Mouse (Mus musculus) natural killer cell, adult 2 months (primary cell): Measurements from ENCODE around the gene Sugt1.

Experiments used
- DNase-seq, 2 experiments: peaks; one replicate each; pipeline ENCODE4 v3.0.0; 2022; ENCODE audit warnings: low spot score in 2 of 2

The Sugt1 gene

GRCm38 (mm10) chr14:79606867-79607266, 19.4 kb downstream of the Sugt1 start:
- no peak for DNase-seq

- no peak for DNase-seq
Measured at GRCm38 (mm10) chr14:79607352-79607751, 19.9 kb downstream of the Sugt1 start.

GRCm38 (mm10) chr14:79608286-79608685, 20.8 kb downstream of the Sugt1 start:
- DNase-seq: no peak

GRCm38 (mm10) chr14:79617121-79617828, 29.8 kb downstream of the Sugt1 start:
- DNase-seq: no peak

- no peak for DNase-seq
Measured at GRCm38 (mm10) chr14:79619802-79620201, 32.3 kb downstream of the Sugt1 start.

- DNase-seq: no peak
Measured at GRCm38 (mm10) chr14:79621143-79621542, 33.7 kb downstream of the Sugt1 start.

- DNase-seq: no peak
Measured at GRCm38 (mm10) chr14:79632330-79632729, 44.8 kb downstream of the Sugt1 start.

GRCm38 (mm10) chr14:79633196-79633595, 45.7 kb downstream of the Sugt1 start:
- no peak for DNase-seq

- no peak for DNase-seq
Measured at GRCm38 (mm10) chr14:79636814-79637213, 49.3 kb downstream of the Sugt1 start.

GRCm38 (mm10) chr14:79642063-79642462, 54.6 kb downstream of the Sugt1 start:
- no peak for DNase-seq

- no peak for DNase-seq
Measured at GRCm38 (mm10) chr14:79645378-79645777, 57.9 kb downstream of the Sugt1 start.

GRCm38 (mm10) chr14:79649680-79650079, 62.2 kb downstream of the Sugt1 start:
- no peak for DNase-seq

- no peak for DNase-seq
Measured at GRCm38 (mm10) chr14:79652654-79653053, 65.2 kb downstream of the Sugt1 start.

GRCm38 (mm10) chr14:79658286-79658685, 70.8 kb downstream of the Sugt1 start:
- no peak for DNase-seq

GRCm38 (mm10) chr14:79658748-79659508, 71.4 kb downstream of the Sugt1 start:
- DNase-seq: no peak

GRCm38 (mm10) chr14:79660467-79660866, 73.0 kb downstream of the Sugt1 start:
- no peak for DNase-seq

- peak; percentile 52 to 58 for DNase-seq
Measured at GRCm38 (mm10) chr14:79661005-79661917, 73.8 kb downstream of the Sugt1 start.

- no peak for DNase-seq
Measured at GRCm38 (mm10) chr14:79662001-79662400, 74.5 kb downstream of the Sugt1 start, which contains the start of gene Cnmd. Gene Cnmd (minus strand): TSS chr14:79662170.

- no peak for DNase-seq
Measured at GRCm38 (mm10) chr14:79671008-79671407, 83.5 kb downstream of the Sugt1 start.

GRCm38 (mm10) chr14:79672567-79672966, 85.1 kb downstream of the Sugt1 start:
- no peak for DNase-seq

- DNase-seq: no peak
Measured at GRCm38 (mm10) chr14:79673083-79674013, 85.9 kb downstream of the Sugt1 start.
